Comparison of ENCODE assay signal across 8 mouse cellular contexts in the genomic region with DNA sequence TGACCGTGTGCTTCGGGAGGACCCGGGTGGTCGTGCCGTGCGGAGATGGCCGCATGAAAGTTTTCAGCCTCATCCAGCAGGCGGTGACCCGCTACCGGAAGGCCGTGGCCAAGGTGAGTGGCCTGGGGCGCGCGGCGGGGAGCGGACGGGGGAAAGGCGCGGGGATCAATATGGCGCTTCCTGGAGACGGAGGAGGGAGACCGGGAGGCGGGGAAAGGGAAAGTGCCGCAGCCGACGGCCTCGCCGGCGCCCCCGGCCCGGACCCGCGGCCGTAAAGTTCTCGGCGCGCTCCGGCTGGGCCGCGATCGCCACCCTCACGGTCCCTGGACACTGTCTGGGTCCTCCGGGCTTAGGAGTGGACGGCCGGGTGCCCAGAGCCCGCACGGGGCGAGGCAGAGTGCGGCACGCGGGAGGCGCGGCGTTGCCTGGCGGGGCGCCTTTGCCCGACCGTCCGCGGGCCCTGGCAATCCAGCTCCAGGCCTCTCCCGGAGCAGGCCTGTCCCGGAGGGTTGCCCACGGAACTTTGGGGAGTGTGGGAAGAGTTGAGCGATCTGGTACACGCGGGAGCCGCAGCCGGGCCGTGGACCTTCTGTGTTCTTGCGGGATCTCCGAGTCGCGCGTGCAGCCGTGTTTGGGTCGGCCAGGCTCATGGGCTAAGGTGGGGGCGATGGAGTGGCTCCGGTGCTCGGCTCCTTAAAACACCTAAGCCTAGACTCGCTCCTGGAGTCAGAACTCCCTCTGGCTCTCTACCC. TPM values are rescaled to one million over a fixed set of nuclear protein-coding genes. Genes with fewer than 3 reads are reported as not detected.
DNase-seq lines count a peak whose midpoint lies in the region; ATAC-seq and TF ChIP-seq lines count a peak whose summit lies in the region.

No protein-coding gene starts in this region.

- peak overlapping the region; percentile 81 for H3K4me3 ChIP-seq in megakaryocyte, embryonic 14.5 days (replicated peaks)
- peak overlapping the region; percentile 97 for H3K4me3 ChIP-seq in embryonic facial prominence, embryonic 10.5 days
- H3K4me3 ChIP-seq in liver, adult 2 months (ENCODE audit: insufficient read depth, low read depth, low read length), result peak overlapping the region; percentile 99

- H3K36me3 ChIP-seq in megakaryocyte, embryonic 14.5 days (replicated peaks; ENCODE audit: low read length), result no peaks in the 10 kb centered on the region
- H3K36me3 ChIP-seq in embryonic facial prominence, embryonic 10.5 days (replicated peaks), result no peaks in the 10 kb centered on the region
- no peaks in the 10 kb centered on the region for H3K36me3 ChIP-seq in liver, adult 2 months (ENCODE audit: control insufficient read depth, insufficient read depth, low read length)

- TF ChIP-seq CTCF in liver, adult 2 months (IDR thresholded peaks at IDR 0.05; ENCODE audit: low read depth, low read length), result no peak

- peak overlapping the region; percentile 99 for H3K27ac ChIP-seq in embryonic facial prominence, embryonic 10.5 days (replicated peaks)
- peak overlapping the region; percentile 98 for H3K27ac ChIP-seq in liver, adult 2 months (replicated peaks; ENCODE audit: insufficient read depth, low read depth, low read length)

- H3K9me3 ChIP-seq in megakaryocyte, embryonic 14.5 days, result no peaks in the 10 kb centered on the region
- no peaks in the 10 kb centered on the region for H3K9me3 ChIP-seq in embryonic facial prominence, embryonic 10.5 days

- H3K79me2 ChIP-seq in liver, adult 2 months (ENCODE audit: control insufficient read depth, insufficient read depth, low read length), result peaks cover 24% of the 10 kb centered on the region

- H3K4me1 ChIP-seq in megakaryocyte, embryonic 14.5 days, result peaks cover 14% of the 10 kb centered on the region
- peaks cover 49% of the 10 kb centered on the region for H3K4me1 ChIP-seq in embryonic facial prominence, embryonic 10.5 days
- peaks cover 18% of the 10 kb centered on the region for H3K4me1 ChIP-seq in liver, adult 2 months (ENCODE audit: control insufficient read depth, insufficient read depth, low read length)

- WGBS in embryonic facial prominence, embryonic 10.5 days, result under 1% methylated on average over 80 of the region's 80 CpGs
- under 1% methylated on average over 76 of the region's 80 CpGs for WGBS in liver, adult 2 months

- no peak for TF ChIP-seq POLR2A in liver, adult 2 months (IDR thresholded peaks at IDR 0.05; ENCODE audit: extremely low read depth, insufficient read depth, low read length)

- peak overlapping the region; percentile 100 for H3K9ac ChIP-seq in liver, adult 2 months (ENCODE audit: low read depth, low read length)

- peaks cover 78% of the 10 kb centered on the region for H3K27me3 ChIP-seq in megakaryocyte, embryonic 14.5 days (replicated peaks)
- H3K27me3 ChIP-seq in embryonic facial prominence, embryonic 10.5 days (replicated peaks; ENCODE audit: low read depth, poor library complexity, severe bottlenecking), result no peaks in the 10 kb centered on the region
- H3K27me3 ChIP-seq in liver, adult 2 months (ENCODE audit: control insufficient read depth, insufficient read depth, low read length), result no peaks in the 10 kb centered on the region

- DNase-seq in embryonic facial prominence, embryonic 10.5 days (ENCODE audit: low spot score), result peak; percentile 83
- peak; percentile 58 to 78 for DNase-seq in heart, adult 18-20 months
- peak; percentile 47 for DNase-seq in kidney, adult 11 months
- DNase-seq in liver, adult 2 months (ENCODE audit: extremely low read depth, low read depth, low spot score), result peak; percentile 45
- peak; percentile 87 for DNase-seq in neural tube, embryonic 10.5 days (ENCODE audit: extremely low spot score, low spot score)
- DNase-seq in urinary bladder, adult 18-20 months (ENCODE audit: low spot score in 2 of 2), result peak; percentile 31 to 72

- ATAC-seq in megakaryocyte, adult 5-6 weeks (ENCODE audit: poor library complexity, severe bottlenecking), result no peak

RNA-seq across cellular contexts. Expression of a gene that starts 0.8 kb away (rescaled TPM):
- polyA plus RNA-seq in megakaryocyte, embryonic 14.5 days (2012; ENCODE audit: insufficient read depth, low replicate concordance), result 1.3 TPM in 1 of 2 replicates, not detected in the other
- 0.05 TPM in 1 of 2 replicates, not detected in the other for total RNA-seq in megakaryocyte, adult 5-6 weeks (2015)
- total RNA-seq in megakaryocyte, adult 5-6 weeks (2017), result not detected in 2 replicates
- 30.8 and 33.4 TPM in 2 replicates for polyA plus RNA-seq in embryonic facial prominence, embryonic 10.5 days (2016; fragmentation: Nextera tagmentation; extraction: Ambion mirVana)
- total RNA-seq in heart, adult 18-20 months (2021), result 10 to 100 TPM; 29.3 to 31.8 TPM
- total RNA-seq in liver, adult 2 months (2014; rRNA removed), result 47.4 and 54.9 TPM in 2 replicates
- polyA plus RNA-seq in liver, adult 2 months (2012; rRNA removed), result 61.4 and 62.4 TPM in 2 replicates

Comparison
In these comparisons a context has a peak if more than half of its experiments do, and no peak if none do; other contexts are left out.
1. RNA of a gene that starts 0.8 kb away (total RNA-seq): 47.4 to 54.9 TPM in liver, adult 2 months and 29.3 to 31.8 TPM in heart, adult 18-20 months; 0.05 TPM in megakaryocyte, adult 5-6 weeks; every median in the first group is over 10 times any median in the second.
2. Peak in every context shown above with its lines, with median percentiles within 50 percentile points of each other: H3K4me3 ChIP-seq and DNase-seq.